Mouse (Mus musculus) cortical plate, adult 2 months (tissue): ENCODE results near the gene Cers4.

Experiments used
- CTCF ChIP-seq: fragments of 200-500 bp; IDR thresholded peaks from 2 replicates; pipeline ENCODE4 v1.5.1; 2011; ENCODE audit warnings: mild to moderate bottlenecking, control low read depth, low read length; ENCODE audit not compliant: insufficient read depth; ENCODE audit errors: extremely low read depth
- POLR2A ChIP-seq: fragments of 200-500 bp; IDR thresholded peaks from 2 replicates; pipeline ENCODE4 v1.6.1; 2011; ENCODE audit warnings: mild to moderate bottlenecking, low read length, control low read depth; ENCODE audit not compliant: insufficient read depth; ENCODE audit errors: extremely low read depth

GRCm38 (mm10) chr8:4481154-4481553, 11.7 kb upstream of the Cers4 start:
- TF ChIP-seq POLR2A (no peak), CTCF (no peak)
